10 mouse cellular contexts compared by ENCODE assay signal in the genomic region with DNA sequence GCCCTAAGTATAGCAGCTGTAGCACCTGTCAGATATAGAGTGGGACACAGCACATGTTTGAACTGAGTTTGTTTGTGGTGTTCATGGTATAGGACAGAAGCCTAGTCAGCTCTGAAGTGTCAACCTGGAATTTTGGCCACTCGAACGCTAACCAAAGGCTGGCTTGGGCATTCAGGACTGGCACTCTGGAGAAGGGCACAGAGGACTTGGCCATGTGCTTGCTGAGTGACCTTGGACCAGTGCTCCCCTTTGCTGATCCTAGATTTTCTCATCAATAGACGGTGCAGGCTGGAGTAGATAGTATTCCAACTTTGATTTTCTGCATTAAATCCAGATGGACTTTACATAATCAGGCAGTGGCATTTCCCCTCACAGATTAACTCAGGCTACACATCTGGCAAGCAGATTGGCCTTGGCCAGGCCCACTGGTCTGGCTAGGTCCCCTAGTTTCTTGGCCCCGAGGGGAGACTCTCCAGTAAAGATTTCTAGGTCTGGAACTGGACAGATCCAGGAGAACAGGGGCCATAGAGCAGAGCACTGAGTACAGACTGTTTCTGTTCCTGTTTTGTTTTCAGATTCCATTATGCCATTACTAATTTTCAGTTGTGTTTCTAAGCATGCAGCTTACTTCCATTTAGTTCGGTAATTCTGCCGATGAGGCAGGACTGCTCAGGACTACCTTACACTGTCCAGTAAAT. TPM values are rescaled to one million over a fixed set of nuclear protein-coding genes. Genes with fewer than 3 reads are reported as not detected.
DNase-seq lines count a peak whose midpoint lies in the region; ATAC-seq and TF ChIP-seq lines count a peak whose summit lies in the region.
"Had no signal": no experiment of that assay in that cellular context is flagged by ENCODE, and none has a peak within 500 bp of the region (broad histone marks: within the 10 kb centered on the region; RNA-seq: fewer than 3 reads in every experiment).

No protein-coding gene starts in this region.

- TF ChIP-seq EP300 in CH12.LX (IDR thresholded peaks at IDR 0.05; ENCODE audit: low read length): peak; percentile 53; the same call in 1 of the 2 replicates

- in situ Hi-C loops in CH12.LX (cut with MboI; ENCODE audit: low pct_ligation_motif_present, low pct_unique_long_range_greater_than_20kb, low sequenced_read_pairs): no loop called here

- dilution Hi-C loops in CH12.LX (cut with MboI; ENCODE audit: extremely low pct_ligation_motif_present, extremely low pct_unique_long_range_greater_than_20kb, low sequenced_read_pairs): no loop called here

- DNase-seq in heart, adult 11 months: peak; percentile 97
- no peak for DNase-seq in CH12.LX (ENCODE audit: extremely low read depth)
- DNase-seq in heart, postnatal 4 days: peak; percentile 20
- DNase-seq in cerebellum, adult 11 months: no peak
- no peak for DNase-seq in urinary bladder, adult 2 months (ENCODE audit: low spot score)
- DNase-seq in thymus, postnatal 36 days: no peak

- TF ChIP-seq POLR2A in CH12.LX (IDR thresholded peaks at IDR 0.05; ENCODE audit: low read depth, low read length): no peak

- H3K27me3 ChIP-seq in heart, embryonic 11.5 days (ENCODE audit: control insufficient read depth, insufficient read depth, low read length): no peaks in the 10 kb centered on the region
- no peaks in the 10 kb centered on the region for H3K27me3 ChIP-seq in CH12.LX (replicated peaks)
- no peaks in the 10 kb centered on the region for H3K27me3 ChIP-seq in embryonic facial prominence, embryonic 15.5 days
- H3K27me3 ChIP-seq: lung, embryonic 15.5 days had no signal

- H3K9ac ChIP-seq in heart, embryonic 11.5 days (ENCODE audit: low read depth, low read length): no peak overlapping the region
- H3K9ac ChIP-seq in CH12.LX (ENCODE audit: insufficient read depth, low read depth): no peak overlapping the region
- H3K9ac ChIP-seq in embryonic facial prominence, embryonic 15.5 days: no peak overlapping the region
- H3K9ac ChIP-seq: lung, embryonic 15.5 days had no signal

- 82% methylated on average over 6 of the region's 6 CpGs for WGBS in heart, embryonic 11.5 days (ENCODE audit: insufficient replicate concordance)
- 55% methylated on average over 6 of the region's 6 CpGs for WGBS in embryonic facial prominence, embryonic 15.5 days

- H3K4me3 ChIP-seq in heart, embryonic 11.5 days (ENCODE audit: low read depth, low read length): no peak overlapping the region
- H3K4me3 ChIP-seq in CH12.LX (replicated peaks in 1 of 3; ENCODE audit: low read depth in 2 of 3, low read length in 2 of 3, poor library complexity in 1 of 3): no peak overlapping the region
- H3K4me3 ChIP-seq in embryonic facial prominence, embryonic 15.5 days (replicated peaks): no peak overlapping the region
- H3K4me3 ChIP-seq: lung, embryonic 15.5 days had no signal

- TF ChIP-seq RAD21 in CH12.LX (IDR thresholded peaks at IDR 0.05; ENCODE audit: low read depth, low read length): no peak

- no peak for ATAC-seq in heart, embryonic 11.5 days (replicated peaks; ENCODE audit: insufficient number of reproducible peaks, low FRiP score, low TSS enrichment)
- no peak for ATAC-seq in embryonic facial prominence, embryonic 15.5 days (ENCODE audit: insufficient number of reproducible peaks, low FRiP score, low TSS enrichment, low read depth)
- ATAC-seq: midbrain, embryonic 16.5 days had no signal

- no peak for TF ChIP-seq CTCF in CH12.LX (conservative IDR thresholded peaks at IDR 0.05 in 1 of 2, IDR thresholded peaks at IDR 0.05 in 1 of 2; ENCODE audit: low read depth in 2 of 2, low read length in 2 of 2)

- peaks cover 46% of the 10 kb centered on the region for H3K4me1 ChIP-seq in heart, embryonic 11.5 days (ENCODE audit: control insufficient read depth, insufficient read depth, low read length)
- H3K4me1 ChIP-seq in CH12.LX (ENCODE audit: control insufficient read depth in 1 of 2, insufficient read depth in 2 of 2): peaks cover 19 to 75% of the 10 kb centered on the region in 2 experiments
- peaks cover 76% of the 10 kb centered on the region for H3K4me1 ChIP-seq in embryonic facial prominence, embryonic 15.5 days

- no peaks in the 10 kb centered on the region for H3K79me2 ChIP-seq in CH12.LX (replicated peaks; ENCODE audit: control insufficient read depth, extremely low read depth, insufficient read depth, poor library complexity, severe bottlenecking)

- no peaks in the 10 kb centered on the region for H3K9me3 ChIP-seq in heart, embryonic 11.5 days (replicated peaks; ENCODE audit: control insufficient read depth, low read length)
- no peaks in the 10 kb centered on the region for H3K9me3 ChIP-seq in CH12.LX (replicated peaks; ENCODE audit: low read length)
- no peaks in the 10 kb centered on the region for H3K9me3 ChIP-seq in embryonic facial prominence, embryonic 15.5 days (replicated peaks)
- H3K9me3 ChIP-seq: lung, embryonic 15.5 days had no signal

- H3K27ac ChIP-seq in heart, embryonic 11.5 days (ENCODE audit: low read depth, low read length): no peak overlapping the region
- no peak overlapping the region for H3K27ac ChIP-seq in CH12.LX (ENCODE audit: insufficient read depth, low read depth)
- H3K27ac ChIP-seq in embryonic facial prominence, embryonic 15.5 days (replicated peaks): peak overlapping the region; percentile 29; the same call in 1 of the 2 replicates
- H3K27ac ChIP-seq: lung, embryonic 15.5 days had no signal

- H3K4me2 ChIP-seq in heart, embryonic 11.5 days: no peak overlapping the region
- H3K4me2 ChIP-seq in CH12.LX (ENCODE audit: insufficient read depth, low read depth, poor library complexity, severe bottlenecking): no peak overlapping the region
- H3K4me2 ChIP-seq in embryonic facial prominence, embryonic 15.5 days (replicated peaks): no peak overlapping the region
- H3K4me2 ChIP-seq: lung, embryonic 15.5 days had no signal

- peaks cover 5% of the 10 kb centered on the region; the same call in 1 of the 2 replicates for H3K36me3 ChIP-seq in heart, embryonic 11.5 days (ENCODE audit: control insufficient read depth, insufficient read depth, low read length)
- H3K36me3 ChIP-seq in CH12.LX (replicated peaks in 1 of 2; ENCODE audit: control insufficient read depth in 1 of 2, insufficient read depth in 1 of 2, low read length in 1 of 2): peaks cover 10 to 95% of the 10 kb centered on the region in 2 experiments
- H3K36me3 ChIP-seq in embryonic facial prominence, embryonic 15.5 days: 0 out of 2 replicates have a peak, but pooled peaks cover 5% of the 10 kb centered on the region

TF ChIP-seq in CH12.LX, 34 proteins besides CTCF, POLR2A, EP300 and RAD21:
- no peak for TF ChIP-seq BHLHE40 (IDR thresholded peaks at IDR 0.05; ENCODE audit: low read depth, low read length)
- TF ChIP-seq PAX5 (IDR thresholded peaks at IDR 0.05; ENCODE audit: low read length): no peak
- no peak for TF ChIP-seq E2F4 (IDR thresholded peaks at IDR 0.05; ENCODE audit: insufficient replicate concordance, low read depth, low read length)
- no peak for TF ChIP-seq CHD2 (IDR thresholded peaks at IDR 0.05; ENCODE audit: low read length)
- peak; percentile 60 for TF ChIP-seq IRF4 (IDR thresholded peaks at IDR 0.05; ENCODE audit: low read depth, low read length)
- TF ChIP-seq TBP (conservative IDR thresholded peaks at IDR 0.05; ENCODE audit: low read depth, low read length): no peak
- TF ChIP-seq SMC3 (IDR thresholded peaks at IDR 0.05; ENCODE audit: low read depth, low read length): no peak
- no peak for TF ChIP-seq CHD1 (IDR thresholded peaks at IDR 0.05; ENCODE audit: low read depth, low read length)
TF ChIP-seq in CH12.LX: peak in this region for 1.

RNA-seq across cellular contexts. Expression of gene Mrpl37, which starts 53.4 kb away (rescaled TPM):
- 108 and 113 TPM in 2 replicates for polyA plus RNA-seq in heart, embryonic 11.5 days (2014; fragmentation: Nextera tagmentation; extraction: Ambion mirVana)
- total RNA-seq in CH12.LX (2012; rRNA removed) (53.5 and 60.0 TPM in 2 replicates), CH12.LX (2014; rRNA removed) (45.1 and 53.6 TPM in 2 replicates)
- 85.2 and 123 TPM in 2 replicates for polyA plus RNA-seq in CH12.LX (2012; ENCODE audit: insufficient read length, low read depth)
- 83.6 and 87.5 TPM in 2 replicates for polyA plus RNA-seq in embryonic facial prominence, embryonic 15.5 days (2015; fragmentation: Nextera tagmentation; extraction: Ambion mirVana)
- total RNA-seq in heart, postnatal 4 days (2021): 10 to 100 TPM; 80.9 to 83.6 TPM
- polyA plus RNA-seq in urinary bladder, adult 2 months (2012; rRNA removed): 60.0 and 64.9 TPM in 2 replicates

RNA-seq across cellular contexts. Expression of gene Cyb5rl, which starts 53.5 kb away (rescaled TPM):
- polyA plus RNA-seq in heart, embryonic 11.5 days (2014; fragmentation: Nextera tagmentation; extraction: Ambion mirVana): 3.2 and 3.7 TPM in 2 replicates
- total RNA-seq in CH12.LX (2012; rRNA removed) (14.0 and 16.4 TPM in 2 replicates), CH12.LX (2014; rRNA removed) (22.7 and 23.4 TPM in 2 replicates)
- 19.3 and 24.9 TPM in 2 replicates for polyA plus RNA-seq in CH12.LX (2012; ENCODE audit: insufficient read length, low read depth)
- polyA plus RNA-seq in embryonic facial prominence, embryonic 15.5 days (2015; fragmentation: Nextera tagmentation; extraction: Ambion mirVana): 7.6 and 8.2 TPM in 2 replicates
- 1 to 10 TPM; 7.1 to 7.7 TPM for total RNA-seq in heart, postnatal 4 days (2021)
- 13.8 and 18.0 TPM in 2 replicates for polyA plus RNA-seq in urinary bladder, adult 2 months (2012; rRNA removed)

Comparison
In these comparisons a context has a peak if more than half of its experiments do, and no peak if none do; other contexts are left out.
1. DNase-seq: peak in heart, adult 11 months (single experiment) and heart, postnatal 4 days (single experiment); none in CH12.LX (single experiment), cerebellum, adult 11 months (single experiment), urinary bladder, adult 2 months (single experiment) and thymus, postnatal 36 days (0 of 2).